ENCODE assay signal across 1 mouse cellular context in genomic region chr1:191224302-191224980, GRCm38 (mm10).
TF ChIP-seq lines count a peak whose summit lies in the region.

No protein-coding gene starts in this region.

TF ChIP-seq in MEL, 35 proteins besides CTCF, POLR2A, EP300 and RAD21 (continued from another document):
- peak; percentile 82 for TF ChIP-seq MAX (IDR thresholded peaks at IDR 0.05; ENCODE audit: low read length)
- TF ChIP-seq JUND (IDR thresholded peaks at IDR 0.05; ENCODE audit: low read depth, low read length), result peak; percentile 63; the same call in 1 of the 2 replicates
- TF ChIP-seq TBP (IDR thresholded peaks at IDR 0.05; ENCODE audit: low read depth, low read length), result peak; percentile 61
- peak; percentile 70 for TF ChIP-seq NELFE (IDR thresholded peaks at IDR 0.05; ENCODE audit: low read depth, low read length)
- no peak for TF ChIP-seq CHD2 (IDR thresholded peaks at IDR 0.05; ENCODE audit: low read length)
- no peak for TF ChIP-seq CHD1 (IDR thresholded peaks at IDR 0.05; ENCODE audit: low read depth, low read length)
- TF ChIP-seq ZMIZ1 (IDR thresholded peaks at IDR 0.05; ENCODE audit: low read depth, low read length), result 0 out of 2 replicates have a peak, but pooled peaks have one; percentile 51
TF ChIP-seq in MEL: peak in this region for 18.
